ENCODE assay signal across 8 mouse cellular contexts in genomic region chr15:102249251-102249691, GRCm38 (mm10). TPM values are rescaled to one million over a fixed set of nuclear protein-coding genes. Genes with fewer than 3 reads are reported as not detected.
DNase-seq lines count a peak whose midpoint lies in the region; ATAC-seq and TF ChIP-seq lines count a peak whose summit lies in the region.

No protein-coding gene starts in this region.

- peak overlapping the region; percentile 49 for H3K9ac ChIP-seq in embryonic facial prominence, embryonic 13.5 days
- peak overlapping the region; percentile 32; the same call in 1 of the 2 replicates for H3K9ac ChIP-seq in intestine, embryonic 14.5 days (ENCODE audit: low read length)
- H3K9ac ChIP-seq in lung, postnatal 0 days (replicated peaks; ENCODE audit: low read depth), result 0 out of 2 replicates have a peak overlapping the region, but pooled peaks have one; percentile 26

- DNase-seq in left cerebral cortex, adult 2 months (ENCODE audit: extremely low spot score in 1 of 2, low spot score in 2 of 2), result no peak
- no peak for DNase-seq in left cerebral cortex, adult 18-20 months (ENCODE audit: low spot score in 2 of 2)
- no peak for DNase-seq in intestine, embryonic 14.5 days (ENCODE audit: low spot score)
- peak; percentile 76 for DNase-seq in lung, postnatal 0 days (ENCODE audit: low spot score)
- no peak for DNase-seq in cerebellum, postnatal 14 days
- DNase-seq in cerebellum, postnatal 25 days, result no peak
- no peak for DNase-seq in cerebellum, postnatal 10 days

- WGBS in embryonic facial prominence, embryonic 13.5 days, result 2% methylated on average over 13 of the region's 13 CpGs
- 8% methylated on average over 10 of the region's 13 CpGs for WGBS in intestine, embryonic 14.5 days
- 2% methylated on average over 10 of the region's 13 CpGs for WGBS in lung, postnatal 0 days

- no peak overlapping the region for H3K4me3 ChIP-seq in left cerebral cortex, adult 2 months
- H3K4me3 ChIP-seq in embryonic facial prominence, embryonic 13.5 days, result peak overlapping the region; percentile 58
- peak overlapping the region; percentile 16; the same call in 1 of the 2 replicates for H3K4me3 ChIP-seq in intestine, embryonic 14.5 days (ENCODE audit: low read depth, low read length)
- peak overlapping the region; percentile 25 for H3K4me3 ChIP-seq in lung, postnatal 0 days (ENCODE audit: low read depth, low read length)

- ATAC-seq in embryonic facial prominence, embryonic 13.5 days (ENCODE audit: insufficient number of reproducible peaks, insufficient read depth, low FRiP score, low TSS enrichment, low read depth), result peak; percentile 11; the same call in 1 of the 2 replicates
- ATAC-seq in intestine, embryonic 14.5 days (replicated peaks; ENCODE audit: low FRiP score, low TSS enrichment, low read depth), result no peak
- ATAC-seq in lung, postnatal 0 days, result no peak

- TF ChIP-seq CTCF in left cerebral cortex, adult 2 months (IDR thresholded peaks at IDR 0.05), result no peak
- no peak for TF ChIP-seq CTCF in lung, postnatal 0 days (IDR thresholded peaks at IDR 0.05)

- no peaks in the 10 kb centered on the region for H3K27me3 ChIP-seq in embryonic facial prominence, embryonic 13.5 days
- H3K27me3 ChIP-seq in intestine, embryonic 14.5 days (replicated peaks; ENCODE audit: control insufficient read depth, insufficient read depth, low read length), result no peaks in the 10 kb centered on the region
- H3K27me3 ChIP-seq in lung, postnatal 0 days (replicated peaks; ENCODE audit: insufficient read depth, low read length), result no peaks in the 10 kb centered on the region

- no peak for TF ChIP-seq EP300 in lung, postnatal 0 days (IDR thresholded peaks at IDR 0.05)

- H3K4me2 ChIP-seq in embryonic facial prominence, embryonic 13.5 days, result peak overlapping the region; percentile 94
- peak overlapping the region; percentile 95 for H3K4me2 ChIP-seq in intestine, embryonic 14.5 days (ENCODE audit: low read length)
- peak overlapping the region; percentile 72 for H3K4me2 ChIP-seq in lung, postnatal 0 days (replicated peaks; ENCODE audit: low read depth, low read length)

- H3K36me3 ChIP-seq in embryonic facial prominence, embryonic 13.5 days, result peaks cover 42% of the 10 kb centered on the region
- no peaks in the 10 kb centered on the region for H3K36me3 ChIP-seq in intestine, embryonic 14.5 days (ENCODE audit: control insufficient read depth, insufficient read depth, low read length)
- peaks cover 6% of the 10 kb centered on the region; the same call in 1 of the 2 replicates for H3K36me3 ChIP-seq in lung, postnatal 0 days (ENCODE audit: insufficient read depth, low read length)

- H3K4me1 ChIP-seq in embryonic facial prominence, embryonic 13.5 days, result peaks cover 82% of the 10 kb centered on the region
- peaks cover 37% of the 10 kb centered on the region for H3K4me1 ChIP-seq in intestine, embryonic 14.5 days (replicated peaks; ENCODE audit: control insufficient read depth, insufficient read depth, low read length)
- peaks cover 16% of the 10 kb centered on the region; the same call in 1 of the 2 replicates for H3K4me1 ChIP-seq in lung, postnatal 0 days (ENCODE audit: insufficient read depth, low read depth, low read length)

- H3K9me3 ChIP-seq in embryonic facial prominence, embryonic 13.5 days, result no peaks in the 10 kb centered on the region
- no peaks in the 10 kb centered on the region for H3K9me3 ChIP-seq in intestine, embryonic 14.5 days (ENCODE audit: control insufficient read depth, low read length)
- H3K9me3 ChIP-seq in lung, postnatal 0 days (ENCODE audit: low read length), result no peaks in the 10 kb centered on the region

- intact Hi-C loops in left cerebral cortex, adult 2 months (cut with DNase I), result no loop called here

- H3K27ac ChIP-seq in left cerebral cortex, adult 2 months, result peak overlapping the region; percentile 21; the same call in 1 of the 2 replicates
- peak overlapping the region; percentile 99 for H3K27ac ChIP-seq in embryonic facial prominence, embryonic 13.5 days
- peak overlapping the region; percentile 94 for H3K27ac ChIP-seq in intestine, embryonic 14.5 days (ENCODE audit: low read depth)
- peak overlapping the region; percentile 99 for H3K27ac ChIP-seq in lung, postnatal 0 days (ENCODE audit: low read length)

RNA-seq across cellular contexts. Expression of gene Rarg, which starts 8.0 kb away (rescaled TPM):
- total RNA-seq in left cerebral cortex, adult 2 months (2021), result 10 to 100 TPM; 13.8 to 17.1 TPM
- total RNA-seq in left cerebral cortex, adult 18-20 months (2021), result 10 to 100 TPM; 12.8 to 15.7 TPM
- polyA plus RNA-seq in embryonic facial prominence, embryonic 13.5 days (2015; fragmentation: Nextera tagmentation; extraction: Ambion mirVana), result 135 and 143 TPM in 2 replicates
- 16.4 and 17.1 TPM in 2 replicates for polyA plus RNA-seq in intestine, embryonic 14.5 days (2014; fragmentation: Nextera tagmentation; extraction: Ambion mirVana)
- 35.8 and 40.2 TPM in 2 replicates for polyA plus RNA-seq in lung, postnatal 0 days (2015; fragmentation: Nextera tagmentation; extraction: Ambion mirVana)

RNA-seq across cellular contexts. Expression of gene Itgb7, which starts 17.5 kb away (rescaled TPM):
- 1 to 10 TPM in 1 of 2 experiments, under 1 TPM in 1; 0.86 to 1.3 TPM for total RNA-seq in left cerebral cortex, adult 2 months (2021)
- total RNA-seq in left cerebral cortex, adult 18-20 months (2021), result 1 to 10 TPM in 1 of 2 experiments, under 1 TPM in 1; 0.91 to 1.1 TPM
- polyA plus RNA-seq in embryonic facial prominence, embryonic 13.5 days (2015; fragmentation: Nextera tagmentation; extraction: Ambion mirVana), result 3.0 and 3.3 TPM in 2 replicates
- 13.3 and 13.5 TPM in 2 replicates for polyA plus RNA-seq in intestine, embryonic 14.5 days (2014; fragmentation: Nextera tagmentation; extraction: Ambion mirVana)
- polyA plus RNA-seq in lung, postnatal 0 days (2015; fragmentation: Nextera tagmentation; extraction: Ambion mirVana), result 3.6 and 4.3 TPM in 2 replicates

RNA-seq across cellular contexts. Expression of gene Gm9918, which starts 21.1 kb away (rescaled TPM):
- total RNA-seq in left cerebral cortex, adult 2 months (2021), result not detected
- not detected for total RNA-seq in left cerebral cortex, adult 18-20 months (2021)
- 1.9 and 2.3 TPM in 2 replicates for polyA plus RNA-seq in embryonic facial prominence, embryonic 13.5 days (2015; fragmentation: Nextera tagmentation; extraction: Ambion mirVana)
- polyA plus RNA-seq in intestine, embryonic 14.5 days (2014; fragmentation: Nextera tagmentation; extraction: Ambion mirVana), result 0.11 and 0.19 TPM in 2 replicates
- 0.13 and 0.36 TPM in 2 replicates for polyA plus RNA-seq in lung, postnatal 0 days (2015; fragmentation: Nextera tagmentation; extraction: Ambion mirVana)

RNA-seq across cellular contexts. Expression of gene Mfsd5, which starts 30.0 kb away (rescaled TPM):
- 10 to 100 TPM; 40.6 to 42.8 TPM for total RNA-seq in left cerebral cortex, adult 2 months (2021)
- 10 to 100 TPM; 42.8 to 44.5 TPM for total RNA-seq in left cerebral cortex, adult 18-20 months (2021)
- 60.3 and 67.3 TPM in 2 replicates for polyA plus RNA-seq in embryonic facial prominence, embryonic 13.5 days (2015; fragmentation: Nextera tagmentation; extraction: Ambion mirVana)
- polyA plus RNA-seq in intestine, embryonic 14.5 days (2014; fragmentation: Nextera tagmentation; extraction: Ambion mirVana), result 65.3 and 67.1 TPM in 2 replicates
- polyA plus RNA-seq in lung, postnatal 0 days (2015; fragmentation: Nextera tagmentation; extraction: Ambion mirVana), result 70.4 and 72.7 TPM in 2 replicates

RNA-seq across cellular contexts. Expression of gene Csad, which starts 44.7 kb away (rescaled TPM):
- 10 to 100 TPM; 28.5 to 30.4 TPM for total RNA-seq in left cerebral cortex, adult 2 months (2021)
- 10 to 100 TPM; 28.5 to 30.6 TPM for total RNA-seq in left cerebral cortex, adult 18-20 months (2021)
- 89.6 and 102 TPM in 2 replicates for polyA plus RNA-seq in embryonic facial prominence, embryonic 13.5 days (2015; fragmentation: Nextera tagmentation; extraction: Ambion mirVana)
- 52.3 and 53.6 TPM in 2 replicates for polyA plus RNA-seq in intestine, embryonic 14.5 days (2014; fragmentation: Nextera tagmentation; extraction: Ambion mirVana)
- polyA plus RNA-seq in lung, postnatal 0 days (2015; fragmentation: Nextera tagmentation; extraction: Ambion mirVana), result 71.0 and 76.9 TPM in 2 replicates

Comparison
In these comparisons a context has a peak if more than half of its experiments do, and no peak if none do; other contexts are left out.
1. H3K27ac ChIP-seq: peak in every context shown above with its lines; median percentile 99 in embryonic facial prominence, embryonic 13.5 days; 99 in lung, postnatal 0 days; 94 in intestine, embryonic 14.5 days; 21 in left cerebral cortex, adult 2 months.